Mouse (Mus musculus) gastrocnemius, postnatal 4 days (tissue): Measurements from ENCODE around the gene Dhcr24. TPM values are rescaled to one million over a fixed set of nuclear protein-coding genes. Genes with fewer than 3 reads are reported as not detected.
A peak's percentile ranks its signal among the peaks of the same experiment; 100 is the strongest.

Source experiments
- DNase-seq, 2 experiments: peaks; one replicate each; pipeline ENCODE4 v3.0.0; 2021 to 2022; ENCODE audit warnings: low spot score in 2 of 2, mixed read lengths in 2 of 2
- long read RNA-seq, 2 experiments: library from polyadenylated mRNA; stranded (forward); transcript quantifications; one replicate each; pipeline ENCODE4 v2.0.0; 2021
- total RNA-seq, 2 experiments: library from RNA; stranded (reverse); gene quantifications; 2 replicates each; pipeline ENCODE4 v1.2.3; 2021

Gene Dhcr24
- total RNA-seq, result 10 to 100 TPM; 36.0 to 45.6 TPM
- long read RNA-seq, experiment 1, full-length matches to known transcripts, result 43 of 63 reads
- long read RNA-seq, experiment 1, partial matches to known transcripts, result 3 of 63 reads
- long read RNA-seq, experiment 1, other reads (novel, unspliced or antisense), result 17 of 63 reads
- long read RNA-seq, experiment 2, full-length matches to known transcripts, result 52 of 72 reads
- long read RNA-seq, experiment 2, partial matches to known transcripts, result 15 of 72 reads
- long read RNA-seq, experiment 2, other reads (novel, unspliced or antisense), result 5 of 72 reads

- DNase-seq, result peak; percentile 87 to 94
Measured at GRCm38 (mm10) chr4:106560846-106561781, at the start of gene Dhcr24. Dhcr24 (plus strand) TSS chr4:106561038.

GRCm38 (mm10) chr4:106514606-106515005, 46.2 kb upstream of the Dhcr24 start:
- no peak for DNase-seq

- DNase-seq, result no peak
Measured at GRCm38 (mm10) chr4:106522547-106522946, 38.3 kb upstream of the Dhcr24 start.

- DNase-seq, result no peak
Measured at GRCm38 (mm10) chr4:106524131-106524530, 36.7 kb upstream of the Dhcr24 start.

- DNase-seq, result no peak
Measured at GRCm38 (mm10) chr4:106525001-106525400, 35.8 kb upstream of the Dhcr24 start.

GRCm38 (mm10) chr4:106527856-106528547, 32.8 kb upstream of the Dhcr24 start:
- no peak for DNase-seq

- DNase-seq, result peak; percentile 86 to 90
Measured at GRCm38 (mm10) chr4:106529375-106530112, 31.3 kb upstream of the Dhcr24 start.

- DNase-seq, result no peak
Measured at GRCm38 (mm10) chr4:106530113-106530482, 30.7 kb upstream of the Dhcr24 start.

GRCm38 (mm10) chr4:106533421-106534080, 27.3 kb upstream of the Dhcr24 start:
- DNase-seq, result no peak

- no peak for DNase-seq
Measured at GRCm38 (mm10) chr4:106534256-106534655, 26.6 kb upstream of the Dhcr24 start.

- DNase-seq, result no peak
Measured at GRCm38 (mm10) chr4:106539756-106540155, 21.1 kb upstream of the Dhcr24 start.

- DNase-seq, result no peak
Measured at GRCm38 (mm10) chr4:106541491-106541890, 19.3 kb upstream of the Dhcr24 start.

GRCm38 (mm10) chr4:106542211-106542610, 18.6 kb upstream of the Dhcr24 start:
- no peak for DNase-seq

GRCm38 (mm10) chr4:106545817-106546373, 14.9 kb upstream of the Dhcr24 start:
- DNase-seq, result no peak

- no peak for DNase-seq
Measured at GRCm38 (mm10) chr4:106546896-106547295, 13.9 kb upstream of the Dhcr24 start.

- no peak for DNase-seq
Measured at GRCm38 (mm10) chr4:106548113-106548512, 12.7 kb upstream of the Dhcr24 start.

- DNase-seq, result no peak
Measured at GRCm38 (mm10) chr4:106550516-106551166, 10.2 kb upstream of the Dhcr24 start.

- DNase-seq, result no peak
Measured at GRCm38 (mm10) chr4:106557262-106557661, 3.6 kb upstream of the Dhcr24 start.

GRCm38 (mm10) chr4:106557978-106558377, 2.9 kb upstream of the Dhcr24 start:
- DNase-seq, result no peak
